Mouse (Mus musculus): ENCODE data around the gene Tubg2.

- TF ChIP-seq POLR2A (IDR thresholded peaks at IDR 0.05; ENCODE audit: low read depth, low read length) (no peak), CTCF (IDR thresholded peaks at IDR 0.05; ENCODE audit: extremely low read depth, insufficient read length, insufficient replicate concordance, low read depth, low read length) (no peak)
Observed at GRCm38 (mm10) chr11:101109351-101109750, 46.4 kb upstream of the Tubg2 start.
